Mouse (Mus musculus): ENCODE data around the gene Bbs9. TPM values are rescaled to one million over a fixed set of nuclear protein-coding genes. Genes with fewer than 3 reads are reported as not detected.

Bbs9 gene
- polyA plus RNA-seq, 1 experiment from 2014 or later: 8.2 TPM

DNA sequence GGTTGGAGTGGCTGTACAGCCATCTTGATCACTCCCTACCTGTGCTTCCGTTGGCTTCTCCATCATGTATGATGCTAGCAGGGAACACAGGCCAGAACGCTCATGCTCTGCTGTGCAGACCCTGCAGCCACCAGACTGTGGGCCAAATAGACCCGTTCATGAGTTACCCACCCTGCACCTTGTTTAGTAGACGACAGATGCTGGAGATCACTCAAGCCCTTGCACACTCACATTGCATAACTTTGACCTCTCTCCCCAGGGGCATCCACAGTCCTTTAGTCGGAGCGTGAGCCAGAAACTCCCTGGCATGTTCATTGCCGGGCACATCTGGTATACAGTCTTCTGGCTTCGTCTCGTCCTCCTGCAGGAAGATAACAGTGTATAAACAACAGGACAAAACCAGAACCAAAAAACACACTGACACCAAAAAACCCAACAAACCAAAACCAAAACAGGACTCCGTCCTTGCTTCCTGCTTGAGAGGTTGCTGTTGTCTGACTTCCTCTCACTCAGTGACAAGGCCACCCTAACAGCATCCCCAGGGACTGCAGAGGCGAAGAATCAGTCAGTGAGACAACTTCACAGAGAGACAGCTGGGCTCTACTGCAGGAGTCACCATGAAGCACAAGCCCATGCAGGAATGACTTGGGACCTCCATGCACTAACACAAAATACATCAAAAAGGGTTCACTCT is 18.2 kb upstream of the Bbs9 start:
- H3K9me3 ChIP-seq (replicated peaks; ENCODE audit: control insufficient read depth, low read length): no peaks in the 10 kb centered on the region
- H3K4me3 ChIP-seq (ENCODE audit: low read depth, low read length): no peak overlapping the region
- no peak for ATAC-seq (replicated peaks; ENCODE audit: insufficient number of reproducible peaks, low FRiP score, low TSS enrichment)
- no peak overlapping the region for H3K27ac ChIP-seq (ENCODE audit: low read depth, low read length)
- peaks cover 27% of the 10 kb centered on the region for H3K36me3 ChIP-seq (ENCODE audit: control insufficient read depth, insufficient read depth, low read length)
- peaks cover 3% of the 10 kb centered on the region; the same call in 1 of the 2 replicates for H3K4me1 ChIP-seq (ENCODE audit: control insufficient read depth, insufficient read depth, low read length)
- H3K9ac ChIP-seq (ENCODE audit: low read depth, low read length): no peak overlapping the region
- no peaks in the 10 kb centered on the region for H3K27me3 ChIP-seq (ENCODE audit: control insufficient read depth, insufficient read depth, low read length)
- WGBS (ENCODE audit: insufficient replicate concordance): 88% methylated on average over 11 of the region's 11 CpGs
- H3K4me2 ChIP-seq: no peak overlapping the region

DNA sequence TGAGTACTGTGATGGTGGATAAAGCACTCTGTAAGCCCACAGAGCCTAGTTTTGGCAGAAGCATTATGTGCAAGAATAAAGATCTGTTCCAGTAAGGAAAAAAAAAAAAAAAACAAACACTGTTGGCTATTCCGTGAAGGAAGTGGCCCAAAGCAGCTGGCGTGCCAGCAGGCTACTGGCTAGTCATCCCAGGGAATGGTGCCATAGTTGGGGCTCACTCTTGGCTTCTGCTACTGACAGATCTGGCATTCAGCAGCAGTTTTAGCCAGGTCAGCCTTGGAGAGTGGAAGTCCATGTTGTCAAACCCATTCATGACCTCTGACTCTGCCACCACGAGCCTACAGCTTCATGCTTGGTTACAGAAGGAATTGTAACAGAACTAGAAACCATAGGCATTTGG is 13.6 kb upstream of the Bbs9 start:
- Histone ChIP-seq H3K4me1 (ENCODE audit: control insufficient read depth, insufficient read depth, low read length) (no peaks in the 10 kb centered on the region), H3K9me3 (replicated peaks; ENCODE audit: control insufficient read depth, low read length) (no peaks in the 10 kb centered on the region), H3K27ac (ENCODE audit: low read depth, low read length) (no peak overlapping the region), H3K27me3 (ENCODE audit: control insufficient read depth, insufficient read depth, low read length) (no peaks in the 10 kb centered on the region), H3K9ac (ENCODE audit: low read depth, low read length) (no peak overlapping the region), H3K4me2 (no peak overlapping the region), H3K36me3 (ENCODE audit: control insufficient read depth, insufficient read depth, low read length) (peaks cover 1% of the 10 kb centered on the region), H3K4me3 (ENCODE audit: low read depth, low read length) (no peak overlapping the region)
- WGBS (ENCODE audit: insufficient replicate concordance): 87% methylated on average over 3 of the region's 3 CpGs
- ATAC-seq (replicated peaks; ENCODE audit: insufficient number of reproducible peaks, low FRiP score, low TSS enrichment): no peak

GRCm38 (mm10) chr9:22466212-22466611 is 9.3 kb upstream of the Bbs9 start:
- WGBS (ENCODE audit: insufficient replicate concordance): 96% methylated on average over 5 of the region's 5 CpGs
- no peaks in the 10 kb centered on the region for H3K27me3 ChIP-seq (ENCODE audit: control insufficient read depth, insufficient read depth, low read length)
- ATAC-seq (replicated peaks; ENCODE audit: insufficient number of reproducible peaks, low FRiP score, low TSS enrichment): no peak
- no peak overlapping the region for H3K9ac ChIP-seq (ENCODE audit: low read depth, low read length)
- no peaks in the 10 kb centered on the region for H3K36me3 ChIP-seq (ENCODE audit: control insufficient read depth, insufficient read depth, low read length)
- no peak overlapping the region for H3K4me3 ChIP-seq (ENCODE audit: low read depth, low read length)
- H3K4me2 ChIP-seq: no peak overlapping the region
- H3K9me3 ChIP-seq (replicated peaks; ENCODE audit: control insufficient read depth, low read length): no peaks in the 10 kb centered on the region
- no peak overlapping the region for H3K27ac ChIP-seq (ENCODE audit: low read depth, low read length)
- H3K4me1 ChIP-seq (ENCODE audit: control insufficient read depth, insufficient read depth, low read length): 0 out of 2 replicates have a peak, but pooled peaks cover 4% of the 10 kb centered on the region

- Histone ChIP-seq H3K27me3 (ENCODE audit: control insufficient read depth, insufficient read depth, low read length) (no peaks in the 10 kb centered on the region), H3K4me1 (ENCODE audit: control insufficient read depth, insufficient read depth, low read length) (0 out of 2 replicates have a peak, but pooled peaks cover 4% of the 10 kb centered on the region), H3K4me3 (ENCODE audit: low read depth, low read length) (peak overlapping the region; percentile 90), H3K36me3 (ENCODE audit: control insufficient read depth, insufficient read depth, low read length) (no peaks in the 10 kb centered on the region), H3K9ac (ENCODE audit: low read depth, low read length) (peak overlapping the region; percentile 93), H3K9me3 (replicated peaks; ENCODE audit: control insufficient read depth, low read length) (no peaks in the 10 kb centered on the region), H3K27ac (ENCODE audit: low read depth, low read length) (peak overlapping the region; percentile 84), H3K4me2 (peak overlapping the region; percentile 82)
- ATAC-seq (replicated peaks; ENCODE audit: insufficient number of reproducible peaks, low FRiP score, low TSS enrichment): peak; percentile 47
- under 1% methylated on average over 73 of the region's 73 CpGs for WGBS (ENCODE audit: insufficient replicate concordance)
Observed at GRCm38 (mm10) chr9:22467371-22468169, 7.9 kb upstream of the Bbs9 start.

- peak; percentile 87 for ATAC-seq (replicated peaks; ENCODE audit: insufficient number of reproducible peaks, low FRiP score, low TSS enrichment)
- 6% methylated on average over 38 of the region's 43 CpGs for WGBS (ENCODE audit: insufficient replicate concordance)
- Histone ChIP-seq H3K9ac (ENCODE audit: low read depth, low read length) (peak overlapping the region; percentile 93), H3K4me1 (ENCODE audit: control insufficient read depth, insufficient read depth, low read length) (0 out of 2 replicates have a peak, but pooled peaks cover 4% of the 10 kb centered on the region), H3K27me3 (ENCODE audit: control insufficient read depth, insufficient read depth, low read length) (no peaks in the 10 kb centered on the region), H3K4me3 (ENCODE audit: low read depth, low read length) (peak overlapping the region; percentile 90), H3K36me3 (ENCODE audit: control insufficient read depth, insufficient read depth, low read length) (no peaks in the 10 kb centered on the region), H3K9me3 (replicated peaks; ENCODE audit: control insufficient read depth, low read length) (no peaks in the 10 kb centered on the region), H3K4me2 (peak overlapping the region; percentile 82), H3K27ac (ENCODE audit: low read depth, low read length) (peak overlapping the region; percentile 84)
Observed at GRCm38 (mm10) chr9:22468170-22468898, 7.2 kb upstream of the Bbs9 start.

GRCm38 (mm10) chr9:22468899-22469259 is 6.6 kb upstream of the Bbs9 start:
- Histone ChIP-seq H3K9me3 (replicated peaks; ENCODE audit: control insufficient read depth, low read length) (no peaks in the 10 kb centered on the region), H3K4me1 (ENCODE audit: control insufficient read depth, insufficient read depth, low read length) (0 out of 2 replicates have a peak, but pooled peaks cover 4% of the 10 kb centered on the region), H3K36me3 (ENCODE audit: control insufficient read depth, insufficient read depth, low read length) (no peaks in the 10 kb centered on the region), H3K27me3 (ENCODE audit: control insufficient read depth, insufficient read depth, low read length) (no peaks in the 10 kb centered on the region), H3K4me2 (no peak overlapping the region), H3K27ac (ENCODE audit: low read depth, low read length) (no peak overlapping the region), H3K4me3 (ENCODE audit: low read depth, low read length) (no peak overlapping the region), H3K9ac (ENCODE audit: low read depth, low read length) (no peak overlapping the region)
- WGBS (ENCODE audit: insufficient replicate concordance): 72% methylated on average over 8 of the region's 8 CpGs
- no peak for ATAC-seq (replicated peaks; ENCODE audit: insufficient number of reproducible peaks, low FRiP score, low TSS enrichment)

GRCm38 (mm10) chr9:22469643-22470042 is 5.9 kb upstream of the Bbs9 start, which contains the start of gene Rp9:
Gene Rp9, minus strand, starts transcription at chr9:22469743.
- Histone ChIP-seq H3K4me2 (peak within 1 kb of the TSS; percentile 82), H3K4me3 (ENCODE audit: low read depth, low read length) (peak within 1 kb of the TSS; percentile 90), H3K27me3 (ENCODE audit: control insufficient read depth, insufficient read depth, low read length) (no peaks in the 10 kb centered on the region), H3K9me3 (replicated peaks; ENCODE audit: control insufficient read depth, low read length) (no peaks in the 10 kb centered on the region), H3K9ac (ENCODE audit: low read depth, low read length) (peak within 1 kb of the TSS; percentile 93), H3K36me3 (ENCODE audit: control insufficient read depth, insufficient read depth, low read length) (no peaks in the 10 kb centered on the region), H3K4me1 (ENCODE audit: control insufficient read depth, insufficient read depth, low read length) (0 out of 2 replicates have a peak, but pooled peaks cover 4% of the 10 kb centered on the region), H3K27ac (ENCODE audit: low read depth, low read length) (no peak within 1 kb of the TSS)
- 93% methylated on average over 3 of the region's 3 CpGs for WGBS (ENCODE audit: insufficient replicate concordance)
- ATAC-seq (replicated peaks; ENCODE audit: insufficient number of reproducible peaks, low FRiP score, low TSS enrichment): no peak

DNA sequence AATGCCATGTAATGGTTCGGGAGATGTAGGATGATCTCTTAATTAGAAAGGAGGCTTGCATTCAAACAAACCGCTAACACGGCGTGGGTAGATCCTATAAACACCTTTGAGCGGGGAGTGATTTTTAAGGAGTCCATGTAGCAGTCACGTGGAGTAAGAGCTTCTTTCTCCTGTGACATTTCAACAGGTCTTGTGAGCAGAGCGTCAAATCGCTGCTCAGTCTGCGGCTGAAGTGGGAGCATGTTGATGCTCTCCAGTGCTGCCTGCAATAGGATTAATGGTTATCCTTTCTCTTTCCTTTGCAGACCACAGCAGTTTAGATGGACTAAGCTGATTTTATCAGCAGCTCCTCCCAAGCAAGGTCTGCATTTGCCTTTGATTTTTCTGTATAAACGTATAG is 750 bp downstream of the Bbs9 start:
- ATAC-seq (replicated peaks; ENCODE audit: insufficient number of reproducible peaks, low FRiP score, low TSS enrichment): no peak
- Histone ChIP-seq H3K4me1 (ENCODE audit: control insufficient read depth, insufficient read depth, low read length) (no peaks in the 10 kb centered on the region), H3K27me3 (ENCODE audit: control insufficient read depth, insufficient read depth, low read length) (no peaks in the 10 kb centered on the region), H3K9ac (ENCODE audit: low read depth, low read length) (peak overlapping the region; percentile 73), H3K27ac (ENCODE audit: low read depth, low read length) (no peak overlapping the region), H3K4me2 (peak overlapping the region; percentile 94), H3K4me3 (ENCODE audit: low read depth, low read length) (peak overlapping the region; percentile 64), H3K9me3 (replicated peaks; ENCODE audit: control insufficient read depth, low read length) (no peaks in the 10 kb centered on the region), H3K36me3 (ENCODE audit: control insufficient read depth, insufficient read depth, low read length) (no peaks in the 10 kb centered on the region)
- 5% methylated on average over 10 of the region's 10 CpGs for WGBS (ENCODE audit: insufficient replicate concordance)
